Mouse (Mus musculus): ENCODE measurements around the gene Crtc3.

GRCm38 (mm10) chr7:80661082-80661481, 27.6 kb downstream of the Crtc3 start:
- TF ChIP-seq EP300 (IDR thresholded peaks at IDR 0.05; ENCODE audit: low read depth) (no peak), CTCF (IDR thresholded peaks at IDR 0.05; ENCODE audit: low read depth) (no peak)

All from liver, postnatal 0 days (tissue).